Mouse (Mus musculus) spleen, embryonic (tissue): Measurements from ENCODE around the gene Zc2hc1b.

Source experiments
- CTCF ChIA-PET: fragments of 350-600 bp; sonication (Branson Sonifier 250); formaldehyde crosslinking; loops from one replicate; lab custom pipeline; 2022; lab: Charles Lee

Gene Zc2hc1b

DNA sequence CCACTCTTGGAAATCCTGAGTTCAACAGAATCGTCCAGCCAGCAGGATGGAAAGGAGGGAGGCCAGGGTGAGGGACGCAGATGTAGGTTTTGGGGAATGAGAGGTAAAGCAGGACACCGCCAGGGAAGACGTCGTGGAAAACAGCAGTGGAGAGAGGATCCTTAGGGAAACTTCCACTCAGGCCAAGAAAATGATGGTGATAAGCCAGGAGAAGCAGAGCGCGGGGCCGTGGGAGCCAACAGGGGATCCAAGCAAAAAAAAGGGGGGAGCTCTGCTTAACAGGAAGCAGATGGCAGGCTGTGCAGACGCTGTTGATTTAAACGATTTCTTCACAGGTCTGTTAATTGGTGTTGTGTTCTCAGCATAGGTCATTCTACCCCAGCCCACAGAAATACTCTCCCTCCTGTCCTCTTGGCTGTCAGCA lies 5.0 kb downstream of the Zc2hc1b start:
- CTCF ChIA-PET, result no interaction called here

DNA sequence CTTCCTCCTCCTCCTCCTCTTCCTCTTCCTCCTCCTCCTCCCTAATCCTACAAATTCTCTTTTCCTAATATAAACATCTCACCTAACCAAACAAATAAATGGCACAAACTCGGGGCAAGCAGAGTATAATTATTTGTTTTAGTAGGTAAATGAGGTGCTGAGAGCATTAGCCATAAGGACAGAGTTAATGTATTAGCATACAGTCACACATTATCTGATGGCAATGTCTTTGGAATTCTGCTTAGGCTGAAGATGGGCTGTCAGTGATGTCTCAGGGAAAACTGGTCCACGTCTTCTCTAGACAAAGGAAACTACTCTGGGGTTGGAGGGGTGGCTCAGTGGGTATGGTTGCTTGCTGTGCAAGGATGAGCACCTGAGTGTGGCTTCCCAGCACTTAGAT lies 6.4 kb downstream of the Zc2hc1b start:
- CTCF ChIA-PET, result no interaction called here

DNA sequence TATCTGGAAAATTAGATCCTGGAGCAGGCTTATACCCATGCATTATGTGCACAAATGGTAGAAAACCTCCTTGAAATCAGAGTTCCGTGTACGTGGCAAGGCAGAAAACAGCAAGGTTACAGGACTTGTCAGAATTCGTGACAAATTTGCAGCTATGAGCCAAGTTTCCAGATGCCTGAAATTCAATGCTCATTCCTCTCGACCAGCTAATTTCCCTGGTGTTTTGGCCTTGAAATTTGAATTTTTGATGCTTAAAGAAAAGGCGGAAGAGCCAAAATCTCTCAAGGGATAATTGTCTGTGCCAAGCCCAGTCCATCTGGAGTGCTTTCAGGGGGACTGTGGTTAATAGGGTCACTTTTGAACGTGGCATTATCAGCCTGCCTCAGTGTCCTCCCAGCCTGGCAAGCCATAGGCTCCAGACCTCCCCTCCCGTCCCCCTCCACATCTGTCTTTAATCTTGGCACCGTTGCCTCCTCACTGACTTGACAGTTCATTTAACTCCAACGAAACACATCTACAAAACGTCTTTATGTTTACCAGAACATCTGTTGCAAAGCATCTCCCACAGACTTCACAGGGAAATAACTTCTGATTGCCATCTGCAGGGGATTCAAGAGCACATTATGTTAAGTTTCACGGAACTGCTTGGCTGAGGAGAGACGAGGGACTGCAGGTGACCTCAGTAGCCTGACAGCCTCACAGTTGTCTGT lies 6.9 kb downstream of the Zc2hc1b start:
- CTCF ChIA-PET, result no interaction called here

- CTCF ChIA-PET, result no interaction called here
Measured at GRCm38 (mm10) chr10:13168461-13168860, 9.4 kb downstream of the Zc2hc1b start.

- CTCF ChIA-PET, result no interaction called here
Measured at GRCm38 (mm10) chr10:13162031-13162430, 15.8 kb downstream of the Zc2hc1b start.

DNA sequence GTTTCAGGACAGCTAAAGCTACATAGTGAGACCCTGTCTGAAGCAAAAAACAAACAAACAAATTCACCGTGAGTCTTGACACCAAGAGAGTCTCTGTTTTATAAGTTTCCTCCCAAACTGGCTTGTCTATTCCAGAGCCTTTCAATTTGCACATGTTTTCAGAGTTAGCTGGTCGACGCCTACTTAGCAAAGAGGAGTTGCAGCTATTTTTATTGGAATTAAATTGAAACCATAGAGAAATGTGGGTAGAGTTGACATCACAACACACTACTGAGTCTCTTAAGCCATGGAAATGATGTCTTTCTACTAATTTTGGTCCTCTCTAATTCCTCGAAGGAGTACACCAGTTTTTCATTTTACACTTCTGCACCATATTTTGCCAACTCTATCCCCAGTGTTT lies 16.9 kb downstream of the Zc2hc1b start:
- CTCF ChIA-PET, result no interaction called here

DNA sequence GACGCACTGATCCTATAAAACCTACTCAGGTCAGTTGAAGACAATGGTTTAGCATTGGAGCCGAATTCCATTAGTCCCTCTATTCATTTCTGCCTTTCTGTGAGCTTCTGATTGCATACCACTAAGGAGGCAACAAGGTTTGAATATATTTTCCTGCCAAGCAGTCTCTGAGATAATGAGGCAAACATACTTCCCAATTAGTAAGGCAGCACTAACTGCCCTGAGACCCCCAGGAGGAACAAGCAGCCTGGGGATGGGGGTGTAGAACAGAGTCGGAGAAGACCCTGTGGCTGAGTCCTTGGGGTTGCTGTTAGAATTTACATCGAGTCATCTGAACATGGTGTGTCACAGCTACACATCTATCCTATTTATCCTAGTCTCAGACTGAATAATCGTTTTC lies 22.4 kb downstream of the Zc2hc1b start:
- CTCF ChIA-PET, result no interaction called here

DNA sequence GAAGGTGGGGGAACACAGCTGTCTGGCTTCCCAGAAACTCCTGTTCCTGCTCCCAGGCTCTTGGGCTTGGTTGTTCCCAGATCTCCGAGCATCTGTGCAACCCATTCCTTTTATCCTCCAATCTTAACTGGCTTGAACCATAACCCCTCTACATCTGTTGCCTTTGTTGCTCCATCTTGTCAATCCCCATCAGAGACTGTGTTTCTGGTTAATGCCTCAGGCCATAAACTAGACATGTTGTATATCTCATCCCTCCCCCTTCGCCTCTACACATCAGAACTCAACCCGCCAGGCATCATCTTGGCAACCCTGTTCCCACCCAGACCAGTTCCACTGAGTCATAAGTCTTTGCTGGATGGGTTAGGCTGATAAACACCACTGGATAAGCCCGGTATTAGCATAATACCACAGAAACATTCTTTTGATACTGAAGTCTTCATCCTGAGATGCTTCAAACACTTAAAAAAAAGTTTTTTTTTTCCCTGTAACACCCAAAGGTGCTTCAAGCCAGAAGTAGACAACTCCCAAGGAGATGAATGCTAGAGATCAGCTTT lies 24.9 kb downstream of the Zc2hc1b start:
- CTCF ChIA-PET, result interaction anchor here (0.7 kb wide), 1 partner anchor 12 kb away, joined by 4 read pairs; no protein-coding TSS in a partner anchor

DNA sequence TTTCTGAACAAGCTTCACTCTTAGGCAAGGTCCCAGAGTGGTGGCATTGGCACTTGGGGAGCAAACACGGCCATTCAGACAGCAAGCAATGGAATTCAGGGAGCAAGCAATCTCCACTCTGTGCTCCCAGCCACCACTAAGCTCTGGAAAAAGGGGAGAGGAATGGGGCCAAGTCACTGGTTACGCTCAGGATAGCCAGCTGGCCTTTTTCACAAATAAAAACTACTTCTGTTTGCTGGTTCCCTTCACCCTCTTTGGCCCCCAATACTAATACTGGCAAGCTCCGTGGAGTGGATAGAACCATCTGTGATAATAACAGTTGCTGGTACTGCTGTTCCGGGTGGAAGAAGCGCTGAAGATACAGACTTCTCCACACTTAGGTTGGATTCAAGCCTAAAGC lies 26.5 kb downstream of the Zc2hc1b start:
- CTCF ChIA-PET, result no interaction called here

DNA sequence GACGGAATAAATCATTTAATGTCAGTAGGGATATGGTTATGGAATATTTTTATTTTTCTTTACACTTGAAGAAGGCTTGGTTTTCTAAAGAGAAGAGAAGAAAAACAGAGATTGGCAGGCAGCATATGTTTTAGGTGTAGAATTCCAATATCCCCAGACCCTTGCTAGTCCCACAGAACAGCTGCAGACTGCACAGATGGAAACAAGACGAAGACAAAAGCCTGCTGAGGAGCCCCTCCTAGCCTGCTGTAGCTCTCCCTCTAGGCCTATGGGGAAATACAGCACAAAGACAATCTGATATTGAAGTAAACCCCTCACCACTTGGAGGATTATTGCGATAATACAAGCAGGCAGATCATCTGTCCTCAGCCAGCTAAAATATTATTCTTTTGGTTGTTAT lies 27.4 kb downstream of the Zc2hc1b start:
- CTCF ChIA-PET, result no interaction called here

DNA sequence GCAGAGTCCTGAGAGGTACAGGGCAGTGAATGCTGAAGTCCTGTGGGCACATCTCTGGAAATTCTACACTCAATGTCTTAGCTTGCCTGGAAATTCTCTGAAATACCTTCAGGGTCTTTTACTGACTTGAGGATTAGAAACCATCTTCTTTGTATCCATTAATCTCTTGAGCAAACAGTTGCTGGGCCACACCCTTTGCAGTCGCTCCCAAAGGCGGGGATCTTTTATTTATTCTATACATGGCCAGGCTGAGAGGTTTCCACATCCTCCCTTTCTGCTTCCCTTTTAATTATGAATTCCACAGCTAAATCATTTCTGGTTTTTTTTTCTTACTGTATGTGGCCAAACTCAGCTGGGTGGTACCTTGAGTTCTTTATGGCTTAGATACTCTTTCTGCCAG lies 37.4 kb downstream of the Zc2hc1b start:
- CTCF ChIA-PET, result no interaction called here

DNA sequence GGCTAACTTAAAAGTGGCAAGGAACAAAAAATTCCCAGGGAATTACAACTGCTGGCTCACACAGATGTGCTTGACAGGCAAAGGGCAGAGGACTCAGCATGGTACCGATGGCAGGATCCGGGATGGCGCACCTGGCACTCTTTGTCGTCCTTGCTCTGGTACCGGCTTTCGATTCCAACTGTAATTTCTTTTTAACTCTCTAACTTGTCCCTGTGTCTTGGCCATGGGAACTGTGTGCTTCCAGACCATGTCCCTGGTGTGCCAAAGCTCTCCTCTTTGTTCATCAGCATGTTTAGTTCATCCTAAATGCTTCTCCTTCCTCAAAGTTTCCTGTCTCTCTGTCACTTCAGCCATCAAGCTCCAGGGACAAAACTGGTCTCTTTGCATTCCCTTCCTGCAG lies 39.9 kb downstream of the Zc2hc1b start:
- CTCF ChIA-PET, result no interaction called here

DNA sequence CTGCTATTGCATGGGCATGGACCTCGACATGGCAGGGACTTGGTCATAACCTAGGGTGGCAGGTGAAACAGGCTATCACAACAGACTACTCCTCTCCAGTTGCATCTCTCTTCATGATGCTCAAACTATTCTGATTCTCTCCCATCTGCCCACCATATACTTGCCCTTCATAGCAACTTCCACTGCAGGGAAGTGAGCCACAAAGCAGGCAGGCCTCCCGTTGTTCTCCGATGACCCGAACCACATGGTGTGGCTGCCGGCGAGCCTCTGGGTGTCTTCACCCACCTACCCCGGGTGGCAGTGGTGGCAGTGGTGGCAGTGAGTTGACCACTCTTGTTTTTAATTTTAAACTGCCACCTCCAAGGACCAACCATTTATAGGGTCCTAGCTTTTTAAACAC lies 42.1 kb downstream of the Zc2hc1b start:
- CTCF ChIA-PET, result no interaction called here

GRCm38 (mm10) chr10:13135276-13135675 lies 42.5 kb downstream of the Zc2hc1b start:
- CTCF ChIA-PET, result no interaction called here

GRCm38 (mm10) chr10:13133850-13134249 lies 44.0 kb downstream of the Zc2hc1b start:
- CTCF ChIA-PET, result no interaction called here

DNA sequence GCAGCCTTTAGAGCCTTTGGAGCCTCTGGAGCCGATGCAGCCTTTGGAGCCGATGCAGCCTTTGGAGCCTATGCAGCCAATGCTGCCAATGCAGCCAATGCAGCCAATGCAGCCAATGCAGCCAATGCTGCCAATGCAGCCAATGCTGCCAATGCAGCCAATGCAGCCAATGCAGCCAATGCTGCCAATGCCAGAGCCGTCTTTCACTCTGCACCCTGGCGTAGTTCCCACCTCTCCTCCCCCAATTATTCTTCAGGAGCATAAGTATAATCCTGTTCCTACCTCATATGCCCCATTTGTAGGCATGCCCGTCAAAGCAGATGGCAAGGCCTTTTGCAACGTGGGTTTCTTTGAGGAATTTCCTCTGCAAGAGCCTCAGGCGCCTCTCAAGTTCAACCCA lies 49.9 kb downstream of the Zc2hc1b start:
- CTCF ChIA-PET, result no interaction called here

GRCm38 (mm10) chr10:13127335-13127734 lies 50.5 kb downstream of the Zc2hc1b start:
- CTCF ChIA-PET, result no interaction called here

GRCm38 (mm10) chr10:13125811-13126210 lies 52.0 kb downstream of the Zc2hc1b start:
- CTCF ChIA-PET, result no interaction called here

- CTCF ChIA-PET, result no interaction called here
Measured at GRCm38 (mm10) chr10:13119300-13119699, 58.5 kb downstream of the Zc2hc1b start.

- CTCF ChIA-PET, result no interaction called here
Measured at GRCm38 (mm10) chr10:13118770-13119102, 59.1 kb downstream of the Zc2hc1b start.

- CTCF ChIA-PET, result no interaction called here
Measured at GRCm38 (mm10) chr10:13118024-13118769, 59.6 kb downstream of the Zc2hc1b start.

GRCm38 (mm10) chr10:13116706-13117665 lies 60.8 kb downstream of the Zc2hc1b start:
- CTCF ChIA-PET, result no interaction called here
